ENCODE assay signal across 16 mouse cellular contexts in the genomic region with DNA sequence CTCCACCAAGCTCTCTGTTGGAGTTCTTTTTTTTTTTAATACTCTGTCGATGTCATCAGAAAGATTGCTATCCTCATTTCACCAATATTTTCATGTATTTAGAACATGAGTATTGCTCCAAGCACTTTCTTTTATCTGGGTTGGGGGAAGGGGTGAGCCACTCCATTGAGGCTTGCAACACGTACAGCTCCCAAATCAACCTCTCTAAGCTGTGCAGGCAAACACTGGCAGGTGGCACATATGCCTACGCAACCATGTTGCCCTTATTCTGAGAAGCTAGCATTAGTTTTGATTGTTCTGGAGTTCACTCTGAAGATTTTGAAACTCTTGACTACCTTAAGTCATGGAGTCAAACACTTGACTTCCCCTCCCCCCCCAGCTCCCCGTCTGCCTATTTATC.
DNase-seq lines count a peak whose midpoint lies in the region; TF ChIP-seq lines count a peak whose summit lies in the region.
"Had no signal": no experiment of that assay in that cellular context is flagged by ENCODE, and none has a peak within 500 bp of the region (broad histone marks: within the 10 kb centered on the region; RNA-seq: fewer than 3 reads in every experiment).

No protein-coding gene starts in this region.

- no peak for TF ChIP-seq CTCF in layer of hippocampus, adult 2 months (conservative IDR thresholded peaks at IDR 0.05)

- intact Hi-C loops in heart, postnatal 14 days (cut with DNase I) = no loop called here

- peak overlapping the region; percentile 79 for H3K27ac ChIP-seq in layer of hippocampus, adult 2 months

- H3K4me3 ChIP-seq in layer of hippocampus, adult 2 months = no peak overlapping the region

- peak; percentile 21 for DNase-seq in heart, adult 11 months
- no peak for DNase-seq in heart, postnatal 14 days
- no peak for DNase-seq in layer of hippocampus, adult 2 months (ENCODE audit: low spot score in 2 of 2)
- DNase-seq in layer of hippocampus, adult 8-10 months (ENCODE audit: low spot score in 2 of 2) = no peak
- peak; percentile 50 for DNase-seq in layer of hippocampus, adult 9-11 months
- DNase-seq in layer of hippocampus, postnatal 25 days (ENCODE audit: extremely low spot score in 1 of 2, low spot score in 1 of 2) = no peak
- DNase-seq: adrenal gland, adult 2 months; adrenal gland, adult 8-10 months; adrenal gland, postnatal 10 days; adrenal gland, postnatal 14 days; adrenal gland, postnatal 25 days; adrenal gland, postnatal 36 days; B cell, adult 2 months; cerebellum, adult 11 months; cerebellum, adult 11-12 months; cerebellum, adult 18-20 months had no signal

Comparison
In these comparisons a context has a peak if more than half of its experiments do, and no peak if none do; other contexts are left out.
1. DNase-seq: peak in heart, adult 11 months (single experiment) and layer of hippocampus, adult 9-11 months (single experiment); none in heart, postnatal 14 days (0 of 2), layer of hippocampus, adult 2 months (0 of 2), layer of hippocampus, adult 8-10 months (0 of 2) and layer of hippocampus, postnatal 25 days (0 of 2).